Mouse (Mus musculus) heart, postnatal 25 days (tissue): ENCODE measurements at regions not wholly inside any gene's neighbourhood (a gene's known extent, or its start where the extent isn't known, plus 50 kb on each side); places are given as distances from the start of the nearest gene placed in this dataset.
"Not testable (repeated sequence)": the region's sequence is repeated elsewhere in the genome, so short reads cannot be mapped to it uniquely, and the experiment has no call there.

Source experiments
- DNase-seq: peaks from one replicate; pipeline ENCODE4 v3.0.0; 2022; ENCODE audit warnings: low spot score
- intact Hi-C: fragments of 180-260 bp; cut with DNase I; formaldehyde crosslinking; loops from one replicate; pipeline ENCODE4 v1.15.1; 2025

GRCm38 (mm10) chr5:64578536-64578935 lies 224.7 kb upstream of the Klf3 start:
- DNase-seq = no peak
- intact Hi-C loops = no loop called here

DNA sequence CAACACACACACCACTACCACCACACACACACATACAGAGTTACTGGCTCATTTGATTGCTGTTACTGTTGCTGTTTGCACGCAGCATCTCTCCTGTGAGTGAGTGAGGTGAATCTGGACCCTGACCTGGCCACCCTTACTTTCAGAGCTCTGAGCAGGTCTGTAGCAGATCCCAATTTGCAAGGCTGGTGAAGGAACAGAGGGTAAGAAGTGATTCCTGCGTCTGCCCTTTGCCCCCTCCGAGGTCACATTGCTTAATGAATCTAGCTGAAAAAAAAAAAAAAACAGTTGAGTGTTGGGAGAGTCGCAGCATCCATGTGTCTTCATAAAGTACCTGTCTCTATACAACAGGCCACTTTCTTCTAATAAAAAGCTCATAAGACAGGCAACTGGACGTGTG lies 224.1 kb upstream of the Klf3 start:
- intact Hi-C loops = no loop called here
- no peak for DNase-seq

GRCm38 (mm10) chr5:64579494-64580339 lies 223.5 kb upstream of the Klf3 start:
- no peak for DNase-seq
- intact Hi-C loops = loop anchor here (5.0 to 10.0 kb wide), 2 partner anchors 72 to 195 kb away; no protein-coding TSS in a partner anchor

DNA sequence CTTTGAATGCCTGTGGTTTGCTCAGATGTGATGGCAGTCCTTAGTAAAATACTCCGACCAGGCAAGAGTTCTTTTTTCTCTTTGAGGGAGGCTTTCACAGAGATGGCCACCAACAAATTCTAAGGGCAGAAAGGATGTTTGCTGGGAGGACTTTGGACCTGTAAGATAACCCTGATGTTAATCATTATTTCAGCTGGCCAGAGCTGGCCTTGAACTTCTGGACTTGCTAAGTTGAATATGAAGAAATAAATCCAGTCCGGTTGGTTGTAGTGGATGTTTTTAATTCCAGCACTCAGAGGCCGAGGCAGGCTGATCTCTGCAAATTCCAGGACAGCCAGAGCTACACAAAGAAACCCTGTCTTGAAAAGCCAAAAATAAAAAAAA lies 222.9 kb upstream of the Klf3 start:
- intact Hi-C loops = loop anchor here (5.0 to 10.0 kb wide), 2 partner anchors 73 to 196 kb away; no protein-coding TSS in a partner anchor

GRCm38 (mm10) chr5:64580786-64581445 lies 222.3 kb upstream of the Klf3 start:
- no peak for DNase-seq
- intact Hi-C loops = loop anchor here (5.0 to 10.0 kb wide), 2 partner anchors 74 to 196 kb away; no protein-coding TSS in a partner anchor

More for the DNA sequence above, 222.9 kb upstream of the Klf3 start:
- DNase-seq = no peak

DNA sequence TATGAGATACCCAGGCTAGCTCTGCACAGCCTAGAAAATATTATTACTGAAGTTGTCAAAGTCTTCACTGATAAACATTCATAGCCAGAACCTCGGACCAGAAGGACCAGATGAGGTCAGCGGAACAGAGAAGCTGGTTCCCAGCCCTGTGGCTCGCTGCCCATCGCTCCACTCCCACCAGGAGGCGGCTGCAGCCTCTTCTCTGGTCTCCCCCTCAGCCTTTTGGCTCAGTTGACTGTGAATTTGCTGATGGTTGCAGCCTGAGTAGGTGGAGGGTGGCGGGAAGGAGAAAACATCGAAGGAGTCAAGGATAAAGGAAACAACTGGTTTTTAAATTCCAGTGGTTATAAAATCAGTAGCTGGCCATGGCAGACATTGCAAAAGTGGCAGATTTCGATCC lies 221.7 kb upstream of the Klf3 start:
- intact Hi-C loops = loop anchor here (5.0 to 10.0 kb wide), 2 partner anchors 74 to 197 kb away; no protein-coding TSS in a partner anchor
- peak; percentile 74 for DNase-seq

DNA sequence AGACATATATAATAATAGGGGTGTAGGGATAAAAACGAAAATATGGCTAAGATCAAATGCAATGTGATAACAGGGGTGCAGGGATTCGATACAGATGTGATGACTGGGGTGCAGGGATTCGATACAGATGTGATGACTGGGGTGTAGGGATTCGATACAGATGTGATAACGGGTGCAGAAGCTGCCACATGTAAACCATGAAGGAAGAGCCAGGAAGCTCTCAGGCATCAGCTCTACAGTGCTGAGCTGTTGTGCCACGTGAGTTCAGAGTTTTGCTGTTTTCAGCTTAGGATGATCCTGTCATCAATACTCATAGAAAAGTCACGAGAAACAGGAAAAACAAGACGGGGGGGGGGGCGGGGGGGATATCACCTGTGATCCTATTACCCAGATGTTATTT lies 221.2 kb upstream of the Klf3 start:
- intact Hi-C loops = loop anchor here (5.0 to 10.0 kb wide), 2 partner anchors 75 to 197 kb away; no protein-coding TSS in a partner anchor
- no peak for DNase-seq

- DNase-seq = no peak
- intact Hi-C loops = loop anchor here (5.0 to 10.0 kb wide), 2 partner anchors 77 to 200 kb away; no protein-coding TSS in a partner anchor
Measured at GRCm38 (mm10) chr5:64584308-64584707, 218.9 kb upstream of the Klf3 start.

GRCm38 (mm10) chr5:64585076-64585786 lies 218.0 kb upstream of the Klf3 start:
- DNase-seq = no peak
- intact Hi-C loops = loop anchor here (10.0 kb wide), 1 partner anchor 200 kb away; no protein-coding TSS in a partner anchor

DNA sequence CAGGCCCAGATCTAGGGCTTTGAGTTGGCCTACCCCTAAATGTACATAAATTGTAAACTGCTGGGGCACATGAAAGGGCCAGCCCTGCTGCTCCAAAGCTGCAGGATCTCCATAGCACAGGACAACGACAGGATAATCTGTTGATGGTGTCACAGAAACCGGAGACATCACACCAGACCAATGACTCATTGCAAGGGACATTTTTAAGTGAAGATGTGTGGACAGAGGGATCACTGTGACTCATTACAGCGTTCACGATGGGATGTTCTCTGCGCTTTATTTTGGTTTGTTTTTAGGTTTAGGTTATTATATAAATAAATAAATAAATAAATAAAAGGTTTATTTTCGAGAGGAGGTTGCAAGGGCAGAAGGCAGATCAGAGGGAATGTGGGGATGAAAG lies 216.9 kb upstream of the Klf3 start:
- no peak for DNase-seq
- intact Hi-C loops = loop anchor here (10.0 kb wide), 1 partner anchor 202 kb away; no protein-coding TSS in a partner anchor

DNA sequence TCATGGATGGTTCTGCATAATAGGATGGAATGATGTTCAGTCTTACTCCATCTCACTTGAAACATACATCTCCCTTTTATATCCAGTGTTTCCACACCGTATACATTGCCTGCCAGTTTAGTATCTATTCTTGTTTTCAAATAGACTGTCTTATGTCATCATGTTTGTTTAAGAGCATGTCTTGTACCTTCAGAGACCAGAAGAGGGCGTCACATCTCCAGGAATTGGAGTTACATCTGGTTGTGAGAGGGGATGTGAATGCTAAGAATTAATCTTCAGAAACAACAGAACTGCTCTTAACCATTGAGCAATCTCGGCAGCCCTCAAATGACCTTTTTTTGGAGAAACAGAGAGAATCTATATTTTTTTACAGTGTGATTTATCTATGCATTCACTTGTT lies 216.3 kb upstream of the Klf3 start:
- intact Hi-C loops = loop anchor here (10.0 kb wide), 1 partner anchor 202 kb away; no protein-coding TSS in a partner anchor
- no peak for DNase-seq

GRCm38 (mm10) chr5:64587895-64588738 lies 215.1 kb upstream of the Klf3 start:
- no peak for DNase-seq
- intact Hi-C loops = loop anchor here (10.0 kb wide), 1 partner anchor 203 kb away; no protein-coding TSS in a partner anchor

GRCm38 (mm10) chr5:64588768-64589167 lies 214.4 kb upstream of the Klf3 start:
- DNase-seq = not testable (repeated sequence)
- intact Hi-C loops = loop anchor here (10.0 kb wide), 1 partner anchor 204 kb away; no protein-coding TSS in a partner anchor

GRCm38 (mm10) chr5:64590036-64590435 lies 213.2 kb upstream of the Klf3 start:
- no peak for DNase-seq
- intact Hi-C loops = no loop called here

GRCm38 (mm10) chr5:64590747-64591146 lies 212.4 kb upstream of the Klf3 start:
- DNase-seq = no peak
- intact Hi-C loops = no loop called here

GRCm38 (mm10) chr5:64591792-64592191 lies 211.4 kb upstream of the Klf3 start:
- no peak for DNase-seq

GRCm38 (mm10) chr5:64595220-64595619 lies 208.0 kb upstream of the Klf3 start:
- DNase-seq = no peak
- intact Hi-C loops = loop anchor here (5.0 kb wide), 1 partner anchor 88 kb away; no protein-coding TSS in a partner anchor

More at GRCm38 (mm10) chr5:64591792-64592191, 211.4 kb upstream of the Klf3 start:
- intact Hi-C loops = no loop called here

GRCm38 (mm10) chr5:64595751-64596344 lies 207.3 kb upstream of the Klf3 start:
- intact Hi-C loops = loop anchor here (5.0 kb wide), 1 partner anchor 89 kb away; no protein-coding TSS in a partner anchor
- no peak for DNase-seq
